Mouse (Mus musculus) erythroblast, embryonic 14.5 days (primary cell): ENCODE measurements around the gene Zbtb40.

Source experiments
- GATA1 ChIP-seq: IDR thresholded peaks from 2 replicates; pipeline ENCODE4 v1.6.1; 2012; ENCODE audit warnings: low read length, inconsistent platforms, mixed read lengths
- TAL1 ChIP-seq: IDR thresholded peaks from 3 replicates; pipeline ENCODE4 v1.6.1; 2012; ENCODE audit warnings: low read length, inconsistent platforms, mixed read lengths

DNA sequence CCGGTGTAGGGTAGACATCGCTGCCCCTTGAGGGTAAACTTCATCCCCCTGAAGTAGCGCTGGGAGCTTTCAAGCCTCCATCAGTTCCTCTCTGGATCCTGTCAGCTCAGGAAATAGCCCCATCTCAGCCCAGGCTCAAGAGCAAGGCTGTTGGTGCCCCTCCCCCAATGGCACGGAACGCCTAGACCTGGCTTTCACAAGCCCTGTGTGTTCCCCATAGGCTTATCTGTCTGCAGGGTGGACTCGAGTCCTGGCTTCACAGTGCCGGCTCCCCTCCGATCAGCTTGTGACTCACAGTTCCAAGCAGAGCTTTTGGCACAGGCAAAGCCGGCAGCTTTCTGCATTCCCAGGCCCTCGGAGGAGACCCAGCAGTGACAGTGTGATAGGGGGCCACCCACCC, 47.8 kb upstream of the Zbtb40 start:
- TF ChIP-seq GATA1 (no peak), TAL1 (no peak)
